Mouse (Mus musculus): ENCODE results near the gene Gls. TPM values are rescaled to one million over a fixed set of nuclear protein-coding genes. Genes with fewer than 3 reads are reported as not detected.

Gene Gls
- total RNA-seq, 2 experiments from 2014 or later: 34.4 to 75.8 TPM

DNA sequence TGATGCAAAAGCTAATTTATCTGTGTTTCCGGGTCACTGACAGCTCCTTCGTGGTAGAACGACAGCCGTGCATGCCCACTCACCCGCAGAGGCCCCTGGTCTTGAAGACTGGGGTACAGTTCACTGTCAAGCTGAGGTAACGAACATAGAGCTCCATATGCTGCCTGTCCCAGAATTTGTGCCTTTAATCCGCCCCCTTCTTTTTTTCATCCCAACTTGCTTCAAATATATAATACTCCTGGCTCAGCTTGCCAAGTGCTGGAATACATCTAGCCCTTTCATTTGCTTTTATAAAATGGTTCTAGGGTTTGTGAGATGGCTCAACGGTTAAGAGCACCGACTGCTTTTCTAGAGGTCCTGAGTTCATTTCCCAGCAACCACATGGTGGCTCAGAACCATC lies 92.5 kb downstream of the Gls start:
- no peak for ATAC-seq (replicated peaks; ENCODE audit: low FRiP score, poor library complexity, severe bottlenecking)

DNA sequence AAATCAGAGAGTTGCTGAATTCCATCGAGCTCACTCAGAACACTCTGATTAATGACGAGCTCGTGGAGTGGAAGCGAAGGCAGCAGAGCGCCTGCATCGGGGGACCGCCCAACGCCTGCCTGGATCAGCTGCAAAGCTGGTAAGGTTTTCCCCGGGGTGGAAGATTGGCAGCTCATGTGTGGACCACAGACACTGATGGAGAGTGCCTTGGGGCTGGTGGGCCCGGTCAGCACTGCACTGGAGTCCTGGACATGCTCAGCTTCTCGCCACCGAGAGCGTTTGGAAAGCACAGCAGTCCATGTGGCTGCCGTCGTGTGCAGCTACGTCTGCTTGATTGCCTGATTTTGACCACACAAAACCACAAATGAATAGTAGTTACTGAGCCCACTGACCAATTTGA lies 95.7 kb downstream of the Gls start:
- no peak for ATAC-seq (replicated peaks; ENCODE audit: low FRiP score, poor library complexity, severe bottlenecking)

DNA sequence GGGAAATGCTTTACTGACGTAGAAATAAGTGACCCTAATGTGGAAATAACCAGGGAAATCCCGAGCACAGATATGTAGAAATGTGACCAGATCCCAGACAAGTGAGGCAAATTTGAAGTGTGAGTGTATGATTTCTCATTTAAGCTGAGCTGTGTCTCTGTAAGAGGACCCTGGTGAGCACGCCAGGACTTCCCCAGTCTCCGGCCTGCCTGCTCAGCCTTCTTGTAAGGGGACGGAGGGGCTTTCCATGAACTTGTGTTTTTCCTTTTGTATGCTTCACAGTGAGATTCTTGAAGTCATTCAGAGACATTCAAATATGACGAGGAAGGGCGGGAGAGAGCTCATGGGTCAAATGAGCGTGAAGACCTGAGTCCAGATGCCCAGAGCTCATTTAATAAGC lies 99.8 kb downstream of the Gls start:
- ATAC-seq (replicated peaks; ENCODE audit: low FRiP score, poor library complexity, severe bottlenecking): no peak

DNA sequence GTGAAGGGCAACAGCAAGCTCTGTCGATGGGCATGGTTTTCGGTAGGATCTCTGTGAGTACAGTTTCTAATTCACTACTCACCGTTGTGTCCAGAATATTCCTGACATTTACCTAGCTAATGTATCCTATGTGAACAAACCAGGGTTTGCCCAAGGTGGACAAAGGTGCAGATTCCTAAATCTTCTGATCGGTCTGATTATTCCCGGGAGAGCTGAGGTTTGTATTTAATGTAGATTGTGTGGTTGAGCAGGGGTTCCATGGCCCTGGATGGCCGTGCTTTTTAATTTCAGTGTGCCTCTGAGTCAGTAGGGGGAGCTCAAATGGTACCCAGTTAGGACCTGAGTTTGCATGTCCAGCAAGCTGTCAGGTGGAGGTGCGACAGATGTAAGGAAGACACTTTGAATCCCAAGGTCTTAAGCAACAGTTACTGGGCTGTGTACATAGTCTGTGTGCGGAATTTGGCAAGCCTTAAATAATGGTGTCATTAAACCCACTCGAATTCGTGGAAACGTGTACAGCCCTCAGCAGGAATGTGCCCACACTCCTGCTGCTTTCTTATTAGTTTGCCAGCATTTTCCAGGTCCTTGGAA lies 101.2 kb downstream of the Gls start:
- ATAC-seq (replicated peaks; ENCODE audit: low FRiP score, poor library complexity, severe bottlenecking): no peak

DNA sequence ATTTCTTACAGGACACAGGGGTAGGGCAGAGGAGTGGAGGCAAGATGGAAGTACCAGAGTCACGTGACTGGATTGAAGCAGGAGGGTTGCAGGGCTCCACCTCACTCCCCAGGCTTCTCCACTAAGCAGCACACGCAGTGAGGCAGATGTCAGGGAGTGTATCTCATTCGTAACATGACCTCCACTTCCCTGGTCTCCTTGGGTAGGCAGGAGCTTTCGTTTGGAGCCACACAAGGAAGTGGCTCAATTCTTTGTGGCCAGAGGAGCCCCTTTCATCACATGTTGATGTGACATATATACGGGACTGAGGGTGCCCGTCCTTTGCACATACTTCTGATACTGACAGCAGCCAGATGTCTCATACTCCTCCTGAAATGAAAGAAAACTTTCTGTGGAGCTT lies 103.2 kb downstream of the Gls start:
- ATAC-seq (replicated peaks; ENCODE audit: low FRiP score, poor library complexity, severe bottlenecking): no peak

DNA sequence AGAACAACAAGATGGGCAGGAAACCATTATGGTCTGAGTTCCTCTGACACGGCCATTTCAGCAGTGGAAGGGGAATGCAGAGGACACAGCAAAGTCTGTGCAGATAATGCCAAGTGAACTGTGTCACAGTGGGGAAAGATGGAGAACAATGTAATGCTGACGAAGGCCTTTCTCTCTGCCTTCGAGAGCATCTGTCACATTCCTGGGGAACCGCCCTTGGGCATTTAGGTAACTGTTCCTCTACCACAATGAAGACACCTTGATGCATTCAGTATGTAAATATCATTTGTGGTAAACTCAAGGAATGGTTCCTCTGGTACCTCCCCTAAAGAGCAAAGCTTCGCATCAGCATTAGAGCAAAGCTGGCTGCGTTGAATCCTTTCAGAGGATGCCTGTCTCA lies 105.7 kb downstream of the Gls start:
- no peak for ATAC-seq (replicated peaks; ENCODE audit: low FRiP score, poor library complexity, severe bottlenecking)

DNA sequence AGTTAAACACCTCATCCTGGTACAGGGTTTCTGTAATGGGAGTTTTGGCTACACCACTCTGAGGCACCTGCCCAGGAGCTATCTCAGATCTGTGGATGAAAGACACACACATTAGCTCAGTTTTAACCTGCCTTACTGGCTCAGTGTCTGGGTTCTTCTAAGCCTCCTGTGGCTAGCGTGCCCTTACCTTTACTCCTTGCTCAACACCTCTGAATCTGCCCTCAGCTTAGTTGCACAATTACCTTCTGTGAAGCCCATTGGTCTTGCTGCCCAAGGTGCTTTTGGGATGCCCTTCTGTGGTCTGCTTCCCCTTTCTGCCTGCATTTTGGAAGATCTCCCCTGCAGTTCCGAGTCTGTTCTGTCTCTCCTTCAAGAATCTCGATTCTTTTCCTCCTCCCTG lies 108.2 kb downstream of the Gls start:
- no peak for ATAC-seq (replicated peaks; ENCODE audit: low FRiP score, poor library complexity, severe bottlenecking)

DNA sequence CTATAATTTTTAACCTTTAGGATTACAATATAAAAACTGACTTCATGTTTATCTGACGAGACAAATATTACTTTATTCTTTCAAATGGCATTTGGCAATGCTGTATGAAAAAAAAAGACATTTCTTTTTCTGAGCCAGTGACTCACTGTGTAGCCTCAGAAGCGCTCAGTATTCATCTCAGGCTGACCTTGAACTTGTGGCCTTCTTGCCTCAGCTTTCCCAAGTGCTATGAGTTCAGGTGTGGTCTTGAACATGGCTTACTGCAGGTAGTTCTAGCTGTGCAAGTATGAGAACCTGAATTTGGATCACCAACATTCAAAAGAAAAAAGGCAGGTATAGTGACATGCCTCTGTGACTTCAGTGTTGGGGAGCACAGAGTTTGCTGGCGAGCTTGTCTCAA lies 112.0 kb downstream of the Gls start:
- no peak for ATAC-seq (replicated peaks; ENCODE audit: low FRiP score, poor library complexity, severe bottlenecking)

DNA sequence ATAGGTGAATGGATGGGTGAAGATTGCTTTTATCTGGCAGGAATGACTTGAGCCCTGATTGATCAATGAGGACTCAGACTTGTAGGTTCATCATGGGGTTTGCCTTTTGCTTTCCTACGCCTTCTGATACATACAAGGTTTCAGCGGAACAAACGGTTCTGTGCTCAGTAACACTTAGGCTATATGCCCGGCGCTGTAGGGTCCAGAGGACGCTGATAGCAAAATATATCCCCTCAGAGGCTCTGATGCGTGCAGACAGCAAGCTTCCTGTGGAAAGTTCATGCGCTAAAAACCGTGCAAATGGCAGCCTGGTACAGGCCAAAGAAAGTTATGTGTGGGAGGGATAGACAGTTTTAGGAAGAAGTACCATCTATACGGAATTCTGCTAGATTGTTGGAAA lies 112.8 kb downstream of the Gls start:
- ATAC-seq (replicated peaks; ENCODE audit: low FRiP score, poor library complexity, severe bottlenecking): peak; percentile 10

DNA sequence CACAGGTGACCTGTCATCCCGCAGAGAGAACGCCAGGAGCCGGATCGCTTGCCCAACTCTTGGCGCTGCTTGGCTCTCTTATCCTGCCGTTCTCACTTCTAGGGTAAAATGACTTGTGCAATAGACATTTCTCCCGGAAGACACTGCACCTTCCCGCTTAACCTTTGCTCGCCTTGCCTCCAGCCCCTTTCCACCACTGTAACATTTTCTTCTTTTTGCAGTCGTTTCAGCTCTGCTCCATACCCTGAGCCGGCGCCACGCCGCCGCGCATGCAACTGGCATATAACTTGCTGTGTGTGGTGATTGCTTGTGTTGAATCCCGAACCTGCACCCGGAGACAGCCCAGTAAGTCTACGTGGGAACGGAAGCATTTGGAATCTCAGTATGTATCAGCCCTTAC lies 113.3 kb downstream of the Gls start:
- ATAC-seq (replicated peaks; ENCODE audit: low FRiP score, poor library complexity, severe bottlenecking): peak; percentile 47

DNA sequence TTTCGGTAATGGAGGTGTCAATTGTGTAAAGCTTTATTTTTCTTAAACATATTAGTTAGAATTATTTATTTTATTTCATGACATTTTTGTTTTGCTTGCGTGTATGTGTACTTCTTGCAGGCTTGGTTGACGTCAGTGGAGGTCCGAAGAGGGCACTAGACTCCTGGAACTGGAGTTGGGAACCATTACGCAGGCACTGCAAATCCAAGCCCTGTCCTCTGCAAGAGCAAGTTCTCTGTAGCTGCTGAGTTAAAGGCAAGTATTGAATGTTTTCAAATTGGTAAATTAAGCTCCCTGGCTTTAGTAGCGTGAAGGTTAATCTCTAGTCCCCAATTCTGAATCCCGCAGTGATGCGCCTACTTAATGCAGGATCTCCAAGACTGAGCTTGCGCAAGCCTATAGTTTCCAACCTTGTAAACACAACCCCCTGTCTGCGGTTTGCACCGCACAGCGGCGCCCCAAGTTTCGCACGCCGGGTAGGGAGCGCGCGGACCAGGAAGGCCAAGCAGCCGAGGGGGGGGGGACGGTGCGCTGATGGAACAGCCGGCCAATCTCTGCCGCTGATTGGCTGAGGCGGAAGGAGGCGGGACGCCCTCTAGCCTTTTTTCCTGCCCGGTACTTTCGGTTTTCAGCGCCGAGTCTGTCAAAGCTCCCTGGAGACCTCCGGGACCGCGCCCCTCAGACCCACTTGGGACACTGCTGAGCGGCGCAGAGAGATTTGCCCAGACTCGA lies 114.0 kb downstream of the Gls start, which contains the start of gene Stat1:
Stat1 (plus strand) TSS at position 581 of the 732 bp plus-strand sequence.
- peak; percentile 94 for ATAC-seq (replicated peaks; ENCODE audit: low FRiP score, poor library complexity, severe bottlenecking)

DNA sequence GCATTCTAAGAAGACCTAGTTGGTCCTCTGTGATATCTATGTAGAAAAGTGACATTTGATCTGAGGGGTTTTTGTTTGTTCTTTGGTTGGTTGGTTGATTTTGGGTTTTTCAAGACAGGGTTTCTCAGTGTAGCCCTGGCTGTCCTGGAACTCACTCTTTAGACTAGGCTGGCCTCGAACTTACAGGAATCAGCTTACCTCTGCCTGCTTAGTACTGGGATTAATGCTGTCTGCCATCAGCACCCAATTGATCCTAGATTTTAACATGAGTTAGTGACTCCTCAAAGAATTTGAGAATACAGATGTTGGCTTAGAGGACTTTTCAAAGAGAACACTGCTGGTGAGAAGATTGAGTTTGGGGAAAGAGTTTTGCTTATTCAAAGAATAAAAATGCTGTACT lies 115.3 kb downstream of the Gls start:
- no peak for ATAC-seq (replicated peaks; ENCODE audit: low FRiP score, poor library complexity, severe bottlenecking)

DNA sequence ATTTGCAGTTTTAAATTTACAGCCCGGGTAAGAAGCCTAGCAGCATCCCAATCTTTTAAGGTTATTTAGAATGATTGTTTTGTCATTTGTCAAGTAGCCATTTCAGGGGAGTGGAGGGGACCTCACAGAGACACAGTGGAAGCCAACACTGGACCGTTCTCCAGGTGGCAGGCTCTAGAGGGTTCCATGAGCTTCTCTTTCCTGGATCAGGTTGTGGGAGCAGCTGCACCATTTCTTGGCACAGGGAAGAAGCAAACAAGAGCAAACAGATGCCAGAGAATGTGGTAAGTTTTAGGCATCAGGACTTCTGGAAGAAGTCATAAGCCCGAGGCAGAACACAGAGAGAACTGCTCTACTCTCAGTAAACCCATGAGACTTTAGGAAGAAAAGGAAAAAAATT lies 116.6 kb downstream of the Gls start:
- no peak for ATAC-seq (replicated peaks; ENCODE audit: low FRiP score, poor library complexity, severe bottlenecking)

DNA sequence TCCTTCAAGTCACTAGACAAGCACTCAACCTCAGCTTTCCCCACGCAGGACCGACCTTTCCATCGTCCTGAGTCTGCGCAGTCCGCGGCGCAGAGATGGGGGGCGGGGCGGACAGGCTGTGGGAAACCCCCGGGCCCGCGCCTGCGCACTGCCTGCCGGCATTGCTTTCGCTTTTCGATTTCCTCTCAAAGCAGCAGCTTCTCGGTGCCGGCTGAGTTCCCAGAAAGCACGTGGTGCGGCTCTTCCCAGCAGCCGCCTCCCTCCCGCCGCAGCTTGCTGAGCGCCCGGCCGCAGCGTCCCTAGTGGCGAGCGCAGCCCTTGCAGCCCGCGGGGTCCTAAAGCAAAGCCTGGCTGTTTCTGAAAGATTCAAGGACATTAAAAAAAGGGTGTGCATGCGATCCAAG lies 119.4 kb downstream of the Gls start:
- ATAC-seq (replicated peaks; ENCODE audit: low FRiP score, poor library complexity, severe bottlenecking): peak; percentile 98

Other genes with a start within 250 kb of the Gls start
- 7.1 and 8.2 TPM in 2 replicates for gene Stat4, start 246.1 kb downstream of the Gls start, total RNA-seq (2015; ENCODE audit: low replicate concordance)
- 4.3 and 8.3 TPM in 2 replicates for gene Stat4, start 246.1 kb downstream of the Gls start, total RNA-seq (2017; ENCODE audit: low replicate concordance)
- 75.7 and 84.2 TPM in 2 replicates for gene Stat1, start 113.8 kb downstream of the Gls start, total RNA-seq (2015; ENCODE audit: low replicate concordance)
- gene Stat1, start 113.8 kb downstream of the Gls start, total RNA-seq (2017; ENCODE audit: low replicate concordance): 89.5 and 98.0 TPM in 2 replicates

All from erythroblast, adult 5-6 weeks (primary cell).